Mouse (Mus musculus): Measurements from ENCODE around the gene AC124108.1.

GRCm38 (mm10) chr1:132213076-132213475 is 21.8 kb downstream of the AC124108.1 start:
- TF ChIP-seq CTCF (IDR thresholded peaks at IDR 0.05; ENCODE audit: control insufficient read depth, insufficient read depth, low read length) (no peak), POLR2A (IDR thresholded peaks at IDR 0.05; ENCODE audit: borderline replicate concordance, control insufficient read depth, low read depth, low read length) (no peak)
